Mouse (Mus musculus) spleen, adult 2 months (tissue): ENCODE measurements around the gene Socs1. TPM values are rescaled to one million over a fixed set of nuclear protein-coding genes. Genes with fewer than 3 reads are reported as not detected.
"Not testable (repeated sequence)": the region's sequence is repeated elsewhere in the genome, so short reads cannot be mapped to it uniquely, and the experiment has no call there.

Experiments used
- DNase-seq, 2 experiments: peaks; one replicate each; pipeline versions ENCODE4 v3.0.0 to v3.0.0-alpha.2; 2012 to 2021; ENCODE audit warnings: low spot score in 2 of 2, low read depth in 1 of 2
- H3K27ac ChIP-seq: fragments of 200-500 bp; 2 replicates; pipeline ENCODE4 v1.5.1; 2012; ENCODE audit warnings: low read length, inconsistent platforms; ENCODE audit not compliant: insufficient read depth
- H3K27me3 ChIP-seq: fragments of 200-500 bp; 2 replicates; pipeline ENCODE4 v1.6.1; 2012; ENCODE audit warnings: mild to moderate bottlenecking, moderate library complexity, low read length, inconsistent platforms; ENCODE audit not compliant: control insufficient read depth, insufficient read depth
- H3K36me3 ChIP-seq: fragments of 200-500 bp; 2 replicates; pipeline ENCODE4 v1.6.1; 2012; ENCODE audit warnings: mild to moderate bottlenecking, low read length, inconsistent platforms; ENCODE audit not compliant: control insufficient read depth, insufficient read depth
- H3K4me1 ChIP-seq: fragments of 200-500 bp; 2 replicates; pipeline ENCODE4 v1.6.1; 2011; ENCODE audit warnings: inconsistent platforms; ENCODE audit not compliant: control insufficient read depth, insufficient read depth, insufficient read length
- H3K4me3 ChIP-seq: fragments of 200-500 bp; 2 replicates; pipeline ENCODE4 v1.5.1; 2011; ENCODE audit warnings: mild to moderate bottlenecking, inconsistent platforms; ENCODE audit not compliant: insufficient read depth, insufficient read length; ENCODE audit errors: extremely low read depth
- CTCF ChIP-seq: fragments of 200-500 bp; IDR thresholded peaks from 2 replicates; pipeline ENCODE4 v1.5.1; 2011; ENCODE audit warnings: mild to moderate bottlenecking, inconsistent platforms; ENCODE audit not compliant: insufficient read depth, insufficient read length, insufficient replicate concordance; ENCODE audit errors: extremely low read depth
- POLR2A ChIP-seq: fragments of 200-500 bp; IDR thresholded peaks from 2 replicates; pipeline ENCODE4 v1.6.1; 2011; ENCODE audit warnings: low read depth, low read length, inconsistent platforms
- WGBS: fragments of 180-500 bp; shearing (Covaris S2); methylation state at CpG from one replicate; pipeline ENCODE4 v1.1.7; 2018; 5-methylcytosine and 5-hydroxymethylcytosine counted together
- polyA plus RNA-seq: library from polyadenylated mRNA; depleted of rRNA; stranded (reverse); fragments of >200 nt; gene quantifications from 2 replicates; pipeline ENCODE4 v1.2.3, GENCODE M21; 2012

The Socs1 gene
- polyA plus RNA-seq, 1 experiment, result 14.0 TPM

- WGBS, result 50% methylated on average over 10 of the region's 10 CpGs
- Histone ChIP-seq H3K4me1 (peaks cover 17% of the 10 kb centered on the region; the same call in 1 of the 2 replicates), H3K27ac (no peak within 1 kb of the TSS), H3K36me3 (no peaks in the 10 kb centered on the region), H3K27me3 (no peaks in the 10 kb centered on the region), H3K4me3 (no peak within 1 kb of the TSS)
- peak; percentile 18 to 27 for DNase-seq
- TF ChIP-seq CTCF (no peak), POLR2A (no peak)
Measured at GRCm38 (mm10) chr16:10805789-10806527, 20.6 kb upstream of the Socs1 start, which contains the start of gene Prm1. TSS of gene Prm1 (minus strand) at chr16:10805839.

- DNase-seq, H3K4me3 ChIP-seq, H3K27me3 ChIP-seq, H3K27ac ChIP-seq, H3K36me3 ChIP-seq: not testable (repeated sequence)
- H3K4me1 ChIP-seq, result peaks cover 17% of the 10 kb centered on the region; the same call in 1 of the 2 replicates
- 82% methylated on average over 3 of the region's 3 CpGs for WGBS
Measured at GRCm38 (mm10) chr16:10802420-10802819, 17.1 kb upstream of the Socs1 start.

- Histone ChIP-seq H3K4me1 (no peaks in the 10 kb centered on the region), H3K27ac (no peak within 1 kb of the TSS), H3K27me3 (no peaks in the 10 kb centered on the region), H3K36me3 (no peaks in the 10 kb centered on the region), H3K4me3 (no peak within 1 kb of the TSS)
- DNase-seq, result no peak
- TF ChIP-seq CTCF (no peak), POLR2A (no peak)
- WGBS, result 90% methylated on average over 6 of the region's 6 CpGs
Measured at GRCm38 (mm10) chr16:10796034-10796433, 10.7 kb upstream of the Socs1 start, which contains the start of gene Prm2. TSS of gene Prm2 (minus strand) at chr16:10796134.

- no peaks in the 10 kb centered on the region for H3K27me3 ChIP-seq
- 85% methylated on average over 9 of the region's 9 CpGs for WGBS
- H3K4me1 ChIP-seq, result peaks cover 9% of the 10 kb centered on the region; the same call in 1 of the 2 replicates
- DNase-seq, result no peak
- TF ChIP-seq CTCF, result no peak
- no peak for TF ChIP-seq POLR2A
- no peak within 1 kb of the TSS for H3K4me3 ChIP-seq
- no peak within 1 kb of the TSS for H3K27ac ChIP-seq
- no peaks in the 10 kb centered on the region for H3K36me3 ChIP-seq
Measured at GRCm38 (mm10) chr16:10790702-10791101, 5.4 kb upstream of the Socs1 start, which contains the start of gene Prm3. TSS of gene Prm3 (minus strand) at chr16:10790914.

GRCm38 (mm10) chr16:10788866-10789265 lies 3.5 kb upstream of the Socs1 start:
- Histone ChIP-seq H3K27me3 (no peaks in the 10 kb centered on the region), H3K36me3 (no peaks in the 10 kb centered on the region), H3K4me1 (peaks cover 9% of the 10 kb centered on the region), H3K4me3 (no peak overlapping the region), H3K27ac (no peak overlapping the region)
- DNase-seq, result no peak
- no peak for TF ChIP-seq CTCF
- TF ChIP-seq POLR2A, result no peak
- 56% methylated on average over 4 of the region's 4 CpGs for WGBS

GRCm38 (mm10) chr16:10788271-10788670 lies 2.9 kb upstream of the Socs1 start, which contains the start of gene Tnp2:
TSS of gene Tnp2 (minus strand) at chr16:10788660.
- WGBS, result 36% methylated on average over 16 of the region's 16 CpGs
- Histone ChIP-seq H3K27ac (0 out of 2 replicates have a peak within 1 kb of the TSS, but pooled peaks have one; percentile 55), H3K4me3 (no peak within 1 kb of the TSS), H3K36me3 (no peaks in the 10 kb centered on the region), H3K27me3 (no peaks in the 10 kb centered on the region), H3K4me1 (peaks cover 12% of the 10 kb centered on the region)
- TF ChIP-seq POLR2A (no peak), CTCF (no peak)
- peak in 1 of 2 experiments; percentile 26 for DNase-seq

- no peaks in the 10 kb centered on the region for H3K36me3 ChIP-seq
- no peak for DNase-seq
- TF ChIP-seq CTCF, result no peak
- no peak for TF ChIP-seq POLR2A
- no peak overlapping the region for H3K4me3 ChIP-seq
- no peaks in the 10 kb centered on the region for H3K27me3 ChIP-seq
- H3K27ac ChIP-seq, result no peak overlapping the region
- WGBS, result 79% methylated on average over 7 of the region's 7 CpGs
- H3K4me1 ChIP-seq, result peaks cover 17% of the 10 kb centered on the region
Measured at GRCm38 (mm10) chr16:10787548-10788058, 2.3 kb upstream of the Socs1 start.
